Mouse (Mus musculus) limb, embryonic 13.5 days (tissue): Measurements from ENCODE around the gene Glipr2. TPM values are rescaled to one million over a fixed set of nuclear protein-coding genes. Genes with fewer than 3 reads are reported as not detected.
A peak's percentile ranks its signal among the peaks of the same experiment; 100 is the strongest.

Experiments used
- ATAC-seq: fragments of 200-750 bp; cut with Nextera tagmentation; 2 replicates; pipeline ENCODE4 v1.8.0; 2017; ENCODE audit warnings: low read depth, moderate number of reproducible peaks, moderate TSS enrichment; ENCODE audit not compliant: low FRiP score
- H3K27ac ChIP-seq: fragments of 300-500 bp; sonication (generic); 2 replicates; pipeline ENCODE4 v1.5.1; 2015; ENCODE audit warnings: inconsistent platforms, mild to moderate bottlenecking, moderate library complexity
- H3K27me3 ChIP-seq: fragments of 300-500 bp; sonication (generic); 2 replicates; pipeline ENCODE4 v1.6.1; 2015; ENCODE audit warnings: mild to moderate bottlenecking, inconsistent platforms
- H3K36me3 ChIP-seq: fragments of 300-500 bp; sonication (generic); 2 replicates; pipeline ENCODE4 v1.6.1; 2015; ENCODE audit warnings: inconsistent platforms, mild to moderate bottlenecking, moderate library complexity
- H3K4me1 ChIP-seq: fragments of 300-500 bp; sonication (generic); 2 replicates; pipeline ENCODE4 v1.6.1; 2015; ENCODE audit warnings: inconsistent platforms
- H3K4me2 ChIP-seq: fragments of 300-500 bp; sonication (generic); replicated peaks from 2 replicates; pipeline ENCODE4 v1.6.1; 2015; ENCODE audit warnings: inconsistent platforms, mild to moderate bottlenecking, moderate library complexity
- H3K4me3 ChIP-seq: fragments of 300-500 bp; sonication (generic); 2 replicates; pipeline ENCODE4 v1.5.1; 2015; ENCODE audit warnings: moderate library complexity, mild to moderate bottlenecking, inconsistent platforms
- H3K9ac ChIP-seq: fragments of 300-500 bp; sonication (generic); 2 replicates; pipeline ENCODE4 v1.6.1; 2015; ENCODE audit warnings: mild to moderate bottlenecking, inconsistent platforms
- H3K9me3 ChIP-seq: fragments of 300-500 bp; sonication (generic); 2 replicates; pipeline ENCODE4 v1.6.1; 2016; ENCODE audit warnings: inconsistent platforms
- WGBS: fragments of 180-500 bp; shearing (Covaris S2); methylation state at CpG from one replicate; pipeline ENCODE4 v1.1.7; 2015; 5-methylcytosine and 5-hydroxymethylcytosine counted together
- polyA plus RNA-seq: library from polyadenylated mRNA; unstranded; fragments of >200 nt; fragmentation: Nextera tagmentation; extraction: Ambion mirVana; gene quantifications from 2 replicates; pipeline ENCODE4 v1.2.1, GENCODE M21; 2015

Glipr2 gene
- polyA plus RNA-seq, 1 experiment from 2014 or later: 124 TPM

DNA sequence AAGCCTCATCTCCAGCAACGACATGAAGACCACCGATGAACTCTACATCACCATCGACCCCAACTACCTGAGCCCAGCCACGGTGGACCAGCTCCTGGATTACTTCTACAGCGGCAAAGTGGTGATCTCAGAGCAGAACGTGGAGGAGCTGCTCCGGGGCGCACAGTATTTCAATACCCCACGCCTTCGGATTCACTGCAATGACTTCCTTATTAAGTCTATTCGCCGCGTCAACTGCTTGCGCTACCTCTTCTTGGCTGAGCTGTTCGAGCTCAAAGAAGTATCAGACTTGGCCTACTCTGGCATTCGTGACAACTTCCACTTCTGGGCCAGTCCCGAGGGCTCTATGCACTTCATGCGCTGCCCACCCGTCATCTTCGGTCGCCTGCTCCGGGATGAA is 26.6 kb downstream of the Glipr2 start:
- 92% methylated on average over 22 of the region's 22 CpGs for WGBS

DNA sequence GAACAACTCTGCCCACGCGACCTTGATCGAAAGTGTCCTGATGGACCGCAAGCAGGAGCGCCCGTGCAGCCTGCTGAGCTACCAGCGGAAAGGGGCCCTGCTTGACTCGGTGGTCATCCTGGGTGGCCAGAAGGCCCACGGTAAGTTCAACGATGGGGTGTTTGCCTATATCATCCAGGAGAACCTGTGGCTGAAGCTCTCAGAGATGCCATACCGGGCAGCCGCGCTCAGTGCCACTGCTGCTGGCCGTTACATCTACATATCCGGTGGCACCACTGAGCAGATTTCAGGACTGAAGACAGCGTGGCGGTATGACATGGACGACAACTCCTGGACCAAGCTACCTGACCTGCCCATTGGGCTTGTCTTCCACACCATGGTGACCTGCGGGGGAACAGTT is 27.1 kb downstream of the Glipr2 start:
- WGBS: 92% methylated on average over 19 of the region's 19 CpGs
- no peak for ATAC-seq
- Histone ChIP-seq H3K27ac (no peak overlapping the region), H3K9me3 (no peaks in the 10 kb centered on the region), H3K4me3 (no peak overlapping the region), H3K27me3 (no peaks in the 10 kb centered on the region), H3K4me1 (peaks cover 19% of the 10 kb centered on the region), H3K9ac (no peak overlapping the region), H3K4me2 (no peak overlapping the region), H3K36me3 (no peaks in the 10 kb centered on the region)

More for the DNA sequence above, 26.6 kb downstream of the Glipr2 start:
- Histone ChIP-seq H3K27me3 (no peaks in the 10 kb centered on the region), H3K27ac (no peak overlapping the region), H3K4me2 (no peak overlapping the region), H3K4me1 (peaks cover 25% of the 10 kb centered on the region), H3K9me3 (no peaks in the 10 kb centered on the region), H3K36me3 (no peaks in the 10 kb centered on the region), H3K9ac (no peak overlapping the region), H3K4me3 (no peak overlapping the region)
- no peak for ATAC-seq

DNA sequence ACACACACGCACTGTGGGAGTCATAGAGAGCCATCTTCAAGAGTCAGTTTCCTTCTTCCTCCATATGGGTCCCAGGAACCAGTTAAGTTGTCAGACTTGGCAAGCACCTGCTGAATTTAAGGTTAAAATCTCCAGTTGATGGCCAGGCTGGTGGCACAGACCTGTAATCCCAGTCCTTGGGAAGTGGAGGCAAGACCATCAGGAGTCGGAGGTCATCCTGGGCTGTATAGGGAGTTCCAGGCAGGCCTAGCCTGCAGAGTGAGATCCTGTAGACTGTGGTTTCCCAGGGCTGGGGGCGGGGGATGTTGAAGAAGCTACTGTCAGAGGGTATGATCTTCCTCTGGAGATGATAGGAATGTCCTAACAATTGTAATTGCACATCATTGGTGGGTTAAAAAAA is 31.8 kb downstream of the Glipr2 start:
- WGBS: 86% methylated on average over 3 of the region's 3 CpGs

DNA sequence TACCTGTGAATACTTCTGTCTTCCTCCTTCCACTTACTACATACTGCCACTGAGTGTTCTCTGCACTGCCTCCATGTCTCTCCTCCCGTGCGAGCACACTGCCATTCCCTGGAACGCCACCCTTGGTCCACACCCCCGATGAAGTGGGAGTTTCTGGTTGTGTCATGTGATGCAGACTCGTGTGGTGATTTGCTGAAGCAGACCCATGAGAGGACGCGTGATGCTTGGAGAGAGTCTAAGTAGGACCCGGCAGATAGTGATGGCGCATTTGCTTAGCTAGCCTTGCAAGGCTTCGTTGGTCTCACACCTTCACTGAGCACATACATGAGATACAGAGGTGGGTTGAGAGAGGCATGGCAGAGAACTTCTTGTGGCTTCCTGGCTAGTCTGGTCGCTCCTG is 35.9 kb downstream of the Glipr2 start:
- no peak overlapping the region for H3K4me2 ChIP-seq
- no peak overlapping the region for H3K4me3 ChIP-seq
- no peak overlapping the region for H3K9ac ChIP-seq
- no peaks in the 10 kb centered on the region for H3K27me3 ChIP-seq
- no peak for ATAC-seq
- no peaks in the 10 kb centered on the region for H3K4me1 ChIP-seq
- 92% methylated on average over 11 of the region's 11 CpGs for WGBS
- no peak overlapping the region for H3K27ac ChIP-seq
- no peaks in the 10 kb centered on the region for H3K36me3 ChIP-seq
- H3K9me3 ChIP-seq: no peaks in the 10 kb centered on the region

More for the DNA sequence above, 31.8 kb downstream of the Glipr2 start:
- no peaks in the 10 kb centered on the region for H3K9me3 ChIP-seq
- no peaks in the 10 kb centered on the region for H3K36me3 ChIP-seq
- H3K4me2 ChIP-seq: no peak overlapping the region
- no peak for ATAC-seq
- H3K9ac ChIP-seq: no peak overlapping the region
- no peak overlapping the region for H3K27ac ChIP-seq
- H3K4me3 ChIP-seq: no peak overlapping the region
- no peaks in the 10 kb centered on the region for H3K4me1 ChIP-seq
- no peaks in the 10 kb centered on the region for H3K27me3 ChIP-seq

DNA sequence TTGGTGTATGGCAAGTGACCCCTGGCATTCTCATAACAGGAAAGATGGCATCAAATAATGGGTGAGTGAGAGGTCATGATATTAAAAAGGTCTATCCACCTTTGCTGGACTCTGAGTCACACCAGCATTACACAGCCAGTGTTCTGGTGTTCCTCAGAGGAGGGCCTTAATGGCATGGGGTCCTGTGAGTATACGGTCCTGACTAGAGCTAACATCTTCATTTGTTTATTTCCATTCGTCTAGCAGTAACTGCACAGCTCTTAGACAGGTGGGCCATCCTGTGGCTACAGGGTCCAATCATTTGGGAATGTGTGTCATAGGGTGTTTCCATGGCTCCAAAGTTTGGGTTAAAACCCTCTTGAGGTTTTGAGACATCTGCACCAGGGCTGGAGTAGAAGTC is 37.1 kb downstream of the Glipr2 start:
- Histone ChIP-seq H3K36me3 (no peaks in the 10 kb centered on the region), H3K9ac (no peak overlapping the region), H3K4me2 (no peak overlapping the region), H3K27me3 (no peaks in the 10 kb centered on the region), H3K27ac (no peak overlapping the region), H3K9me3 (no peaks in the 10 kb centered on the region), H3K4me1 (no peaks in the 10 kb centered on the region), H3K4me3 (no peak overlapping the region)
- no peak for ATAC-seq
- 69% methylated on average over 2 of the region's 2 CpGs for WGBS

DNA sequence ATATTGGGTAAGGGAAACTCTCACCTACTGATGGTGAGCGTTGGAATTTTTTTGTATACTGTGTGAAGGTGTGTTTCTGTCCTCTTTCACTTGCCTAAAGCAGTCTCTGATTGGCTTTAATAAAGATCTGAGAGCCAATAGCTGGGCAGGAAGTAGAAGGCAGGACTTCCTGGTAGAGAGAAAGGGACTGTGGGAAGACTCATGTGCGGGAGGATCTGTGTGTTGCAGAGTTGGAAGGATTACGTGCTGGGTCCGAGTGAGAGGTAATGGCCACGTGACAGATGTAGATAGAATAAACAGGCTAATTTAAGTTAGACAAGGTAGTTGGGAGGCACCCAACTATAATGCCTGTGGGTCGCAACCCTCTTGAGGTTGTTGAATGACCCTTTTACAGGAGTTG is 46.4 kb downstream of the Glipr2 start:
- Histone ChIP-seq H3K4me3 (no peak overlapping the region), H3K27ac (no peak overlapping the region), H3K9ac (no peak overlapping the region), H3K4me2 (no peak overlapping the region), H3K4me1 (no peaks in the 10 kb centered on the region), H3K27me3 (no peaks in the 10 kb centered on the region), H3K9me3 (no peaks in the 10 kb centered on the region), H3K36me3 (no peaks in the 10 kb centered on the region)
- ATAC-seq: no peak
- 87% methylated on average over 6 of the region's 6 CpGs for WGBS

DNA sequence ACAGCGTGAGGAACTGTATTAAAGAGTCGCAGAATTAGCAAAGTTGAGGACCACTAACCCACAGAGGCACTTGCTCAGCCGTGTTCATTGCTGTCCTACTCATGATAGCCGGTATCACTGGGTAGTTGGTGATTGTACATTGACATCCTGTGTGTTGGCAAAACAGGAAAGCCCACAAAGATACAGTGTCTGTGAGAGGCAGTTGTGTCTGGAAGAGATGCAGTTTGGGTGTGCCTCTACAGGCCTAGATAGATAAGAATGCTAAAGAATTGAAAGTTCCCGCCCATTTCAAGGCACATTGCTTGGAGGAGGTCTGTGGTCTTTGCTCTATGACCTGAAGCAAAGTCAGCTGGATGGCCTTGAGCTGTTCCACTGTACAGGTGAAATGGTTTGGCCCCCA is 46.9 kb downstream of the Glipr2 start, which contains the start of gene Clta:
Clta (plus strand) TSS at position 327 of the 400 bp plus-strand sequence.
- no peaks in the 10 kb centered on the region for H3K9me3 ChIP-seq
- H3K4me1 ChIP-seq: no peaks in the 10 kb centered on the region
- no peak within 1 kb of the TSS for H3K4me2 ChIP-seq
- no peak for ATAC-seq
- no peaks in the 10 kb centered on the region for H3K27me3 ChIP-seq
- no peak within 1 kb of the TSS for H3K4me3 ChIP-seq
- no peak within 1 kb of the TSS for H3K27ac ChIP-seq
- WGBS: 89% methylated on average over 5 of the region's 5 CpGs
- H3K9ac ChIP-seq: no peak within 1 kb of the TSS
- H3K36me3 ChIP-seq: no peaks in the 10 kb centered on the region

DNA sequence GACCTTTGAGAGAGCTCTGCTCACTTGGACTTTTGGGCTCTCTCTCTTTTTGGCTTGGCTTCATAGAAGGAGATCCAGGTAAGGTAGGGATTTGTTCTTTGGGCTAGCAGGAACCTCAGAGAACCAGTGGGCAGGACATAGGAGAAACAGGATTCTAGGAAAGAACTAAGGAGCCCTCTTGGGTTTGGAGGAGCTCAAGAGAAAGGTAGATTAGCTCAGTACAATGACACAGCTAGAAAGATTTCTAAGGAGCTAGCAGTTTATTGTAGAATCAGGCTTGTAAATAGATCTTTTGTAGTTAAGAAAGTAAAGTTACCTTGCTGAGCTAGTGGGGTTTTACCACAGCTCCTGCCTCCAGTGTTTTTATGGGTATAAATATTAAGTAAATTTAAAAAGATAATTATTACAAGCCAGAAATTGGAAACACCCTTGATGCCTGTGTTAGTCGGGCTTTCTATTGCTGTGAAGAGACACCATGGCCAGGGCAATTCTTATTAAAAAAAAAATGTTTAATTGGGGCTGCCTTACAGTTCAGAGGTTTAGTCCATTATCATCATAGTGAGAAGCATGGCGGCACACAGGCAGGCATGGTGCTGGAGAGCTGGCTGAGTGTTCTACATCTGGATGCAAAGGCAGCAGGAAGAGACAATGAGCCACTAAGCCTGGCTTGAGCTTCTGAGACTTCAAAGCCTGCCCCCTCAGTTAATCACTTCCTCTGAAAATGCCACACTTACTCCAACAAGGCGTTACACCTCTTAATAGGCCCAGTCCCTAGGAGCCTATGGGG is 47.6 kb downstream of the Glipr2 start:
- Histone ChIP-seq H3K4me3 (no peak overlapping the region), H3K36me3 (no peaks in the 10 kb centered on the region), H3K9ac (no peak overlapping the region), H3K4me1 (no peaks in the 10 kb centered on the region), H3K27ac (no peak overlapping the region), H3K27me3 (no peaks in the 10 kb centered on the region), H3K9me3 (no peaks in the 10 kb centered on the region), H3K4me2 (no peak overlapping the region)
- WGBS: 60% methylated on average over 3 of the region's 3 CpGs
- no peak for ATAC-seq

DNA sequence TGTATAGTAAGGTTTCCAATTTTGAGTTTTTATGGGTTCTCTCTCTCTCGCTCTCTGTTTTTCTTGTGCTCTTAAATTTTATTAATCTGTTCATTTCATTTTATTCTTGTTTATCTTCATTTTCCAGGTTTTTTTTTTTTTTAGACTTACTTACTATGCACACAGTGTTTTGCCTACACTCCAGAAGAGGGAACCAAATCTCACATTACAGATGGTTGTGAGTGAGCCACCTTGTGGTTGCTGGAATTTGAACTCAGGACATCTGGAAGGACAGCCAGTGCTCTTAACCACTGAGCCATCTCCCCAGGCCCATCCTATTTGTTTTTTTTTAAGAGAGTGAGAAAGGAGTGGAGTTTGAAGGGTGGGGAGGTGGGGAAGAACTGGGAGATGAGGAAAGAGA is 53.0 kb downstream of the Glipr2 start:
- Histone ChIP-seq H3K4me1 (peaks cover 20% of the 10 kb centered on the region), H3K9me3 (no peaks in the 10 kb centered on the region), H3K9ac (no peak overlapping the region), H3K27me3 (no peaks in the 10 kb centered on the region), H3K27ac (no peak overlapping the region), H3K4me2 (no peak overlapping the region), H3K4me3 (no peak overlapping the region), H3K36me3 (no peaks in the 10 kb centered on the region)
- no peak for ATAC-seq
- WGBS: 88% methylated on average over 1 of the region's 1 CpGs

DNA sequence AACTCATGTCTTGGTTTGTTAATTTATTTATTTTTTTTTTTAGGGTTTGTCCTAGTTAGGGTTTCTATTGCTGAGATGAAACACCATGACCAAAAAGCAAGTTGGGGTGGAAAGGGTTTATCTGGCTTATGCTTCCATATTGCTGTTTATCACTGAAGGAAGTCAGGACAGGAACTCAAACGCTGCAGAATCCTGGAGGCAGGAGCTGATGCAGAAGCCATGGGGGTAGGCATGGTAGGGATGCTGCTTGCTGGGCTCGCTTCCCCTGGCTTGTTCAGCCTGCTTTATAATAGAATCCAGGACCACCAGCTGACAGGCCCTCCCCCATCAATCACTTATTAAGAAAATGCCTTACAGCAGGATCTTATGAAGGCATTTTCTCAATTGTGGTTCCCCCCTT is 53.7 kb downstream of the Glipr2 start:
- H3K9me3 ChIP-seq: no peaks in the 10 kb centered on the region
- 42% methylated on average over 2 of the region's 2 CpGs for WGBS
- H3K9ac ChIP-seq: no peak overlapping the region
- peaks cover 2% of the 10 kb centered on the region; the same call in 1 of the 2 replicates for H3K36me3 ChIP-seq
- peaks cover 20% of the 10 kb centered on the region for H3K4me1 ChIP-seq
- H3K4me2 ChIP-seq: no peak overlapping the region
- no peak for ATAC-seq
- no peaks in the 10 kb centered on the region for H3K27me3 ChIP-seq
- no peak overlapping the region for H3K4me3 ChIP-seq
- no peak overlapping the region for H3K27ac ChIP-seq

DNA sequence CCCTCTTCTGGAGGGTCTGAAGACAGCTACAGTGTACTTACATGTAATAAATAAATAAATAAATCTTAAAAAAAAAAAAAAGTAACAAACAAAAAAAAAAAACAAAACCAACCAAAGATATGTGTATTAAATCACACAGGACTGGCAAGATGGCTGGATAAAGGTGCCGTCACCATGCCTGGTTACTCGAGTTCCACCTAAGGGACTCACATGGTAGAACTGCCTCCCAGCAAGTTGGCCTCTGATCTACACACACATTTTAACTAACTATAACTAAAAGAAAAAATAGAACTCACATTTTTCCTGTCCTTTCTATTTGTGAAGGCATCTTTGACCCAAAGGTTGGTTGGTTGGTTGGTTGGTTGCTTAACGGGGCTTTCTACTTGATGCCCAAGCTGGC is 54.6 kb downstream of the Glipr2 start:
- H3K27ac ChIP-seq: peak overlapping the region; percentile 52; the same call in 1 of the 2 replicates

DNA sequence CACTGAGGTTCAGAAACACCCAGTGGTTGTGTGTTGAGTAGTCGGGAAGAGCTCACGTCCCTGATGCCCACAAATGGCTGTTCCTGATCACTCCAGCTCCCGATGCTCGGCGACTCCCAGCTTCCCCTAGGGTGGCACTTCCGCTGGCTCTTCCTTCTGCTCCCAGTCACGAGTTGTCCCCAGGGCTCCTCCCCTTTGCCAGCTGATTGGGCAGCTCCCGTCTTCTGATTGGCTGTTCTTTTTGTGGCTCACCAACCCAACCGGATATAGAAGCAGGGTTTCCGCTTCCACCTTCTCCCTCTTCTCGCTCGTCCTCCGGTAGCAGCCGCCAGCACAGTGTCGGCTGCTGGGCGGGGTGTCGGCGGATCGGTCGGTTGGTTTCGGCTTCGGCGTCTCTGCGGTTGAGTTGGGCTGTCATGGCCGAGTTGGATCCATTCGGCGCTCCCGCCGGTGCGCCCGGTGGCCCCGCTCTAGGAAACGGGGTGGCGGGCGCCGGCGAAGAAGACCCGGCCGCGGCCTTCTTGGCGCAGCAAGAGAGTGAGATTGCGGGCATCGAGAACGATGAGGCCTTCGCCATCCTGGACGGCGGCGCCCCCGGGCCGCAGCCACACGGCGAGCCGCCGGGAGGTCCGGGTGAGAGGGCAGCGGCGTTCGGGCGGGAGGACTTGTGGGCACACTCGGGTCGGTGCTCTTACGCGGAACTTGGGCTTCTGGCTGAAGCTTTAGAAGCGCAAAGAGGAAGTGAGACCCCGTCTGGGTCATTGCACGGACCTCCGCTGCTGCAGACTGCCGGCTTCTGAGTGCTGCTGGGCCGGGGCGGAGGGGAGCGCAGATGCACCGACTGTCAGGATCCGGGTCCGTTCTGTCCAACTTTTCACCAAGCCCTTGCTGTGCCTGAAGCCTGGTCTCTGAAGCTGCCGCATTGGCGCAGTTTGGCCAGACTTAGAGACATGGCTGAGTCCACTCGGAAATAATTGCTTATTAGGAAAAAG is 55.5 kb downstream of the Glipr2 start:
- peak overlapping the region; percentile 99 for H3K4me3 ChIP-seq
- ATAC-seq: peak; percentile 98

More for the DNA sequence above, 54.6 kb downstream of the Glipr2 start:
- H3K4me2 ChIP-seq: peak overlapping the region; percentile 98
- H3K4me3 ChIP-seq: peak overlapping the region; percentile 99
- H3K4me1 ChIP-seq: peaks cover 20% of the 10 kb centered on the region
- H3K27me3 ChIP-seq: no peaks in the 10 kb centered on the region
- ATAC-seq: no peak
- H3K9me3 ChIP-seq: no peaks in the 10 kb centered on the region
- 83% methylated on average over 3 of the region's 3 CpGs for WGBS
- peak overlapping the region; percentile 99 for H3K9ac ChIP-seq
- peaks cover 5% of the 10 kb centered on the region; the same call in 1 of the 2 replicates for H3K36me3 ChIP-seq

More for the DNA sequence above, 55.5 kb downstream of the Glipr2 start:
- Histone ChIP-seq H3K4me1 (peaks cover 20% of the 10 kb centered on the region), H3K9ac (peak overlapping the region; percentile 99), H3K27ac (peak overlapping the region; percentile 76; the same call in 1 of the 2 replicates), H3K9me3 (no peaks in the 10 kb centered on the region), H3K4me2 (peak overlapping the region; percentile 98), H3K36me3 (peaks cover 5% of the 10 kb centered on the region; the same call in 1 of the 2 replicates), H3K27me3 (no peaks in the 10 kb centered on the region)
- WGBS: under 1% methylated on average over 72 of the region's 77 CpGs
